Mouse (Mus musculus) spleen, adult 12 weeks (tissue): Measurements from ENCODE around the gene Slc41a1.
A peak's percentile ranks its signal among the peaks of the same experiment; 100 is the strongest.
"Not testable (repeated sequence)": the region's sequence is repeated elsewhere in the genome, so short reads cannot be mapped to it uniquely, and the experiment has no call there.

Source experiments
- DNase-seq: peaks from one replicate; pipeline ENCODE4 v3.0.0; 2022; ENCODE audit warnings: low spot score

Slc41a1 gene

GRCm38 (mm10) chr1:131827207-131827786, at the start of gene Slc41a1:
Slc41a1 (plus strand) TSS chr1:131827493.
- DNase-seq = peak; percentile 11

DNA sequence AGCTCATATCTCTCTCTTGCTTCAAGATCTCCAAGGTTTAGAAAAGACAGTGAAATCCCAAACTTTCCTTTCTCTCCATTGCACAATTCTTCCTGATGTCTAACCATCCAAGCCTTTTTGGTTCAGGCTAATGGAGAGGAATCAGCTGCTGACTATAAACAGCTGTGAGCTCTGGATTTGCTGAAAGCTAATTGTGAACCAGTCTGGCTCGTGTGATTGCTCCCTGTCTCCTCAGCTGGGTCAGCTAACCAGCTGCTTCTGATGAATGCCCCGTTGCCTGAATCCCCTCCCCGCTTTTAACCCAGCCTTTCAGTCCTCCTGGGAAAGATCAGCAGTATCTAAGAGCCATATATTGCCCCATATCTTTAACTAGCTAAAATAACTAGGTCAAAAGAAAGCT, 32.7 kb upstream of the Slc41a1 start:
- DNase-seq = no peak

- no peak for DNase-seq
These were observed 32.1 kb upstream of the Slc41a1 start for GRCm38 (mm10) chr1:131795171-131795570.

- no peak for DNase-seq
These were observed 29.9 kb upstream of the Slc41a1 start, which contains the start of gene Pm20d1 for GRCm38 (mm10) chr1:131797202-131797909. Pm20d1 (plus strand) TSS chr1:131797381.

DNA sequence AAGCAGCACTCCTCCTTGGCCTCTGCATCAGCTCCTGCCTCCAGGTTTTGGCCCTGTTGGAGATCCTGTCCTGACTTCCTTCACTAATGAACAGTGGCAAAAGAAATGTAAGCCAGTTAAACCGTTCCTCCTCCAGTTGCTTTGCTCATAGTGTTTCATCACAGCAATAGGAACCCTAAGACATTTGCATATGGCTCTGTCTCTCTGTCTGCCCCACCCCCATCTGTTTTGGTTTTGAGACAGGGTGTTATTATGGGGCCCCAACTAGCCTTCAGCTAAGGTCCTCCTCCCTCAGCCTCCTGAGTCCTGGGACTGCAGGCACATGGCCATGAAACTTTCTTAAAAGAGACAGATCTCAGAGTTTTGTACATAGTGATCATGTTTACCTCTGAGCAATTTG, 27.3 kb upstream of the Slc41a1 start:
- no peak for DNase-seq

- no peak for DNase-seq
These were observed 26.2 kb upstream of the Slc41a1 start for GRCm38 (mm10) chr1:131801071-131801470.

GRCm38 (mm10) chr1:131802652-131803051, 24.6 kb upstream of the Slc41a1 start:
- no peak for DNase-seq

DNA sequence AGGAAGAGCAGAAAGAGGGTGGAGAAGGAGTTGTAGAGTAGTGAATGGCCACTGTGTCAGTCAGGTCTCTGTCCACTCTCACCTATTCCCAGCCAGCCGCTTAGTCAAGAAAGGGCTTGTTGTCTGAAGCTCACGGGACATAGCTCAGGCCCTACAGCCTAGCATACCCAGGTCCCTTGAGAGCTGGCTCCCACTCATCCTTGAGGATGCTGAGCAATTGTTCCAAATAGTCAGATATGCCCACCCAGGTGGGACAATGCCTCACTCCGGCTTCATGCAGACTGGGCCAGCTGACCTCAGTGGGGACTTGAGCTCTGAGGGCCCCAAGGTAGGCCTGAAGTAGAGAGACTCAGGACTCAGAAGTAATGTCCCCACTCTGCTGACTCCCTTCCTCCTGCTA, 23.1 kb upstream of the Slc41a1 start:
- no peak for DNase-seq

- DNase-seq = no peak
These were observed 18.3 kb upstream of the Slc41a1 start for GRCm38 (mm10) chr1:131808986-131809385.

GRCm38 (mm10) chr1:131809651-131810050, 17.6 kb upstream of the Slc41a1 start:
- DNase-seq = no peak

DNA sequence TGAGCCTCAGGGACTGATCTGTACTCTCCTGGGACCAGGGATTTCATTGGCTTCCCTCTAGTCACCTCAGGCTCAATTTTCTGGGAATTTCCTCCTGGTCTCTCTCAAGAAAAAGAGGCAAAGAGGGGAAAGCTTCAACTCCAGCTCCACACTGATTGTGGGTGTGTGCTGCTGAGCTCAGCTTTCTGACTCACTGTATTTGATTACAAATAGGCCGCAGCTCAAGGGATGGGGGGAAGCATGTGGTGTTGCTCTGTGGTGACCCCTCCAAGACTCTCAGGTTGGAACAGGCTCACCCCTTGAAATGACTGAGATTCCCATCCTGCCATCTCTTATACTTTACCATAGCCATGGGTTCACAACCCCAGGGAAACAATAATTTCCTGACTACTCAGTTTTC, 15.9 kb upstream of the Slc41a1 start:
- DNase-seq = no peak

GRCm38 (mm10) chr1:131812006-131812405, 15.3 kb upstream of the Slc41a1 start:
- DNase-seq = no peak

DNA sequence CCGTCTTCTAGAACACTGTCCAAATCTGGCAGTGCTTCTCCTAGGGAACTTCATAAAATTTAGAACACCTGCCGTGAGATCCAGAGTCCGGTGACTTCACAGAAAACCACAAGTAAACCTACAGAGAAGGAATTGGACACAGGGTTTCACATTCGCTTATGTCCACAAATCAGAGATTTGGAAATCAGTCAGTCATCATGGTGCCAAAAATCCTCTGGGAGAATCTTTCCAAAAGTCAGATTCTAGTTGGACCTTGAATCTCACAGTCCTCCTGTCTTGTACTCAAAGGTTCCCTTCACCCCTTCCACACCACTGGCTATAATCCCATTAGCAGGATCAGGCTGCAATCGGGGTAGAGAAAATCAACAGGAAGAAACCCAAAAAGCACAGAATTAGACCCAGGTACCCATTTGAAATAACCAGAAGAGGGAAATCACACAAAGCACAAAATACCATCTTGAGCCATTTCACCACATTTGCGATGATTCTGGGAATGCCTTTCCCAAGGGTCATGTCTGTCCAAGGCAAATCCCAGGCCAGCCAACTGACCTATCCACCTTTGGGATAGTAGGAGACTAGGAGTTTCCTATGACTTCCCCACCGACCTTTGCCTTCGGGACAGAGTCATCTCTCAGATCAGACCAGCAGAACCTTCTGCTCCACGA, 14.5 kb upstream of the Slc41a1 start:
- DNase-seq = no peak

- DNase-seq = no peak
These were observed 13.6 kb upstream of the Slc41a1 start for GRCm38 (mm10) chr1:131813731-131814130.

DNA sequence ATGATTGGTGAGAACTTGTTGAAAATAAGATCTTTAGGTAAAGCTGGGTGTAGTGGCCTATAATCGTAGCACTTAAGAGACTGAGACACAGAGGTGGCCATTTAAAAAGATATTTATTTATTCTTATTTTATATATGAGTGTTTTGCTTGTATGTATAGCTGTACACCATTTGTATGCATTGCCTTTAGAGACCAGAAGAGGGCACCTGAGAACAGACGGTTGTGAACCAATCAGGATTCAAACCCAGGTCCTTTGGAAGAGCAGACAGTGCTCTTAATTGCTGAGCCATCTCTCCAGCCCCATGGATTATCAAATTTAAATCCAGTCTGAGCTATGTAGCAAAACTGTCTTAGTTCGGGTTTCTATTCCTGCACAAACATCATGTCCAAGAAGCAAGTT, 13.1 kb upstream of the Slc41a1 start:
- DNase-seq = no peak

- no peak for DNase-seq
These were observed 10.4 kb upstream of the Slc41a1 start for GRCm38 (mm10) chr1:131816886-131817285.

GRCm38 (mm10) chr1:131820353-131820752, 6.9 kb upstream of the Slc41a1 start:
- DNase-seq = not testable (repeated sequence)

GRCm38 (mm10) chr1:131820887-131821328, 6.4 kb upstream of the Slc41a1 start:
- DNase-seq = no peak

- DNase-seq = no peak
These were observed 5.0 kb upstream of the Slc41a1 start for GRCm38 (mm10) chr1:131822292-131822691.

DNA sequence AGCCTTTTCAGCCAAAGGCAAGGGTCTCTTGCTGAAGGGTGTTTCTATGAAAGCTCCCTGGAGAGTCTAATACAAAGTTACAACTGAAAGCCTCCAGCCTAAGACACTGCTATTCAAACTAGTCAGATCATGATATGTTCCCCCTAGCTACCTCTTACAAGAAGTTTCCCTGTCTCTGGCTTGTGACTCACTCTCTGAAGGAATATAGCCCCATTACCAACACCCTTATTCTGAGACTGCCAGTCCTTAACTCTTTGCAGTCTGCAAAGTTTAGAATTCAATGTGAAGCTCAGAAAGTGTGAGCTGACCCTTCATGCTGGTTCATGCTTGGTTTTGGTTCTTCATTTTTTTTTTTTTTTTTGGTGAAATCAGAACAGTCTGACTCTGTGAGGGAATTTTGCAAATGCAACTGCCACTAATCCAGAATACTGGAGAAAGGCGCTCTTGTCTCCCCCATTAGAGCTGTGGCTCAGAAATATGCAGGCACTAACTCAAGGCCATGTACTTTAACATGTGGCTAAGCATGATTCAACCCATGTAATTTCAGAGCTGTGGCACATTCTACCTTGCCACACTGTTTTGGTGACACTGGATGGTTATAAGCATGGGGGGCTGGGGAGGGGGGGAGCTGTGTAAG, 4.3 kb upstream of the Slc41a1 start:
- DNase-seq = no peak

DNA sequence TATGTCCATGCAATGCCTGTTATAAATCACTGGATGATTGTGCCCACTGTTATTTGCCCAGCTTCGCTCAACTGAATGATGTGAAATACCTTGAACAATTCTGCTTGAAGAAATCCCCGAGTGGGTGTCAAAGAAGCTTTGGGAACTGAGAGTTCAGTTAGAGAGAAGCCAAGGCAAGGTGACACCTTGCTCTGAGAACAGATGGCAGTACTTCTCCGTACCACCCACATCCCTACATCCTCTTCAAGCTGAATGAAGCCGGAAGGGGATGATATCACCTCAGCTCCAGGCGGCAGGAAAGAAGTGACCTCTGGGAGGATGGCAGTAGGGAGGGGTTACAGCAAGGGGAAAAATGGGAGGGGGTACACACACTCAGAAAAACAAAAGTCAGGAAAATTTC, 3.7 kb upstream of the Slc41a1 start:
- DNase-seq = no peak

GRCm38 (mm10) chr1:131824528-131825181, 2.6 kb upstream of the Slc41a1 start:
- DNase-seq = no peak
